Mouse (Mus musculus) monocyte, adult 59 days (primary cell): ENCODE results near the gene Zfp709. TPM values are rescaled to one million over a fixed set of nuclear protein-coding genes. Genes with fewer than 3 reads are reported as not detected.

ENCODE experiments used
- total RNA-seq, 2 experiments: library from RNA; stranded (reverse); gene quantifications; one replicate each; pipeline ENCODE4 v1.2.4; 2023

Gene Zfp709
- total RNA-seq: 10 to 100 TPM in 1 of 2 experiments, 1 to 10 TPM in 1; 9.9 to 10.7 TPM

DNA sequence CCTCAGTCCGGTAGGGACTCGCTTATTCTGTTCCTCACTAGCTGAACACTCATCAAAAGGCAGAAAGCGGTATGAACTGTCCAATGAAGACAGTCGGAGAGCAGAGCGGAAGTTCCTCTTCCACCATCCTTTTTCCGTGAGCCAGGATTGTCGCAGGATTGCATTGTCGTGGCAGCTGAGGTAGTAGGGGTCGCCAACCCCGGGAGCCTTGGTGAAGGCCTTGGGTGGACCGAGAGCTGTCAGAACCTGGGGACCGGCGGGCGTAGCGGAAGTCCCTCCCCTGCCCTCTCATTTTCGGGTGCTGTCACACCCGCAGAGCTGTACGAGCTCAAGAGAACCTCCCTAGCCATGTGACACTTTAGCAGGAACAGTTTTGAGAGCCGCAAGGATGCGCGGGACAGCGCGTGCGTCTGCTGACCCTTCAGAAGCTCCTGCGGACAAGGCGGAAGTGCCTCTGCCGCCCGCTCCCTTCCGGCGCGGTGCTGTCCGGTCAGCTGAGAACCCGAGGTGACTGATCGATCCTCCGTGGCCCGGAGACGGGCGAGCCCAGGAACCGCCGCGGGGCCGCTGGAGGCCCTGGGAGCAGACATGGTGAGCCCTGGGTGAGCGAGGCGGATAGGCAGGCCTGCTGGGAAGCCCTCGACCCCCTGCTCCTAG, at the start of gene Zfp709:
Gene Zfp709, plus strand, starts transcription at position 402 of the 657 bp plus-strand sequence.

GRCm38 (mm10) chr8:71908309-71909261, 26.8 kb downstream of the Zfp709 start, which contains the start of the genes Zfp882 and Zfp617:
Gene Zfp882 (plus strand): TSS chr8:71908608.
Gene Zfp617 (plus strand): TSS chr8:71908635.

Other genes starting within 250 kb of the Zfp709 start
- gene Unc13a, start 210.3 kb upstream of the Zfp709 start, total RNA-seq: 1 to 10 TPM; 1.1 to 1.3 TPM
- gene Jak3, start 205.7 kb upstream of the Zfp709 start, total RNA-seq: 10 to 100 TPM; 32.0 to 37.6 TPM
- 10 to 100 TPM; 11.5 to 14.2 TPM for gene Insl3, start 192.8 kb upstream of the Zfp709 start, total RNA-seq
- under 1 TPM; 0.61 to 0.66 TPM for gene B3gnt3, start 180.2 kb upstream of the Zfp709 start, total RNA-seq
- 10 to 100 TPM; 21.1 to 26.8 TPM for gene Fcho1, start 156.3 kb upstream of the Zfp709 start, total RNA-seq
- 1 to 10 TPM; 3.6 to 3.7 TPM for gene Zfp882, start 26.6 kb downstream of the Zfp709 start, total RNA-seq
- gene Zfp617, start 26.6 kb downstream of the Zfp709 start, total RNA-seq: 10 to 100 TPM; 10.3 to 11.7 TPM
- 1 to 10 TPM; 7.4 to 9.6 TPM for gene Zfp961, start 69.0 kb downstream of the Zfp709 start, total RNA-seq
- gene Cyp4f18, start 127.6 kb downstream of the Zfp709 start, total RNA-seq: 100 to 1,000 TPM; 240 to 283 TPM
- gene Olfr372, start 159.2 kb downstream of the Zfp709 start, total RNA-seq: not detected
- gene Olfr373, start 201.2 kb downstream of the Zfp709 start, total RNA-seq: under 1 TPM in 1 of 2 experiments, not detected in 1; 0.21 TPM
- under 1 TPM in 1 of 2 experiments, not detected in 1; 0.05 TPM for gene Olfr374, start 225.0 kb downstream of the Zfp709 start, total RNA-seq